Mouse (Mus musculus): ENCODE results near the gene Rbfox3.

DNA sequence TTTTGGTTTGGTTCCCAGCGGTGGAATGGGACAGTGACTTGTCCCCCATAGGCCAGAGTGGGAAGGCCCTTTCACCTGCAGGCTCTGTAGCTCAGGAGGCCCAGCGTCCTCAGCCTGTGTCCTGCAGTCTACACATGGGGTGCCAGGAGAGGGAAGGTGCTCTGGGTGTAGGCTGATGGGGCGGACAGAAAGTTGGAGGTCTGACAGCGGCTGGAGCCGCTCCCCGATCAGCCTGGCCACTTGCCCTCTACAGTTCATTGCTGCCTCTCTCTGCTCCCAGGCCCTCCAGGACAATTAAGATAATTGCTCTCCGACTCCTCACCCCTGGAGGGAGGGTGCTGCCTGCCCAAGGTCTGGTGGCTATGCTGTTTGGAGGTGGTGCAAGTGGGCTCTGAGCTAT is 392.7 kb downstream of the Rbfox3 start:
- no peak for TF ChIP-seq POLR2A (IDR thresholded peaks at IDR 0.05; ENCODE audit: borderline replicate concordance, control insufficient read depth, low read depth, low read length)
- TF ChIP-seq CTCF (IDR thresholded peaks at IDR 0.05; ENCODE audit: control insufficient read depth, insufficient read depth, low read length) = no peak
